Mouse (Mus musculus) C3H10T1/2 (cell line): ENCODE data around the gene Gm29866. TPM values are rescaled to one million over a fixed set of nuclear protein-coding genes. Genes with fewer than 3 reads are reported as not detected.

Experiments used
- polyA plus RNA-seq, 2 experiments: library from polyadenylated mRNA; unstranded; fragments of >200 nt; fragmentation: generic; extraction: Trizol; gene quantifications; one replicate each; pipeline ENCODE4 v1.2.1; 2012; ENCODE audit warnings: missing spikeins in 2 of 2

Gm29866 gene
- polyA plus RNA-seq, result not detected

GRCm38 (mm10) chrY:20993557-20993956 is at the start of gene Gm29866:
Gene Gm29866 (minus strand): TSS chrY:20993657.

Other genes starting within 250 kb of the Gm29866 start
- not detected for gene Gm20909, start 170.9 kb upstream of the Gm29866 start, polyA plus RNA-seq
- gene Gm20865, start 247.9 kb upstream of the Gm29866 start, polyA plus RNA-seq, result not detected